Mouse (Mus musculus) midbrain, embryonic 14.5 days (tissue): ENCODE data around the gene Cerk. TPM values are rescaled to one million over a fixed set of nuclear protein-coding genes. Genes with fewer than 3 reads are reported as not detected.

Experiments
- ATAC-seq: fragments of 200-750 bp; cut with Nextera tagmentation; 2 replicates; pipeline ENCODE4 v1.8.0; 2017; ENCODE audit warnings: moderate number of reproducible peaks, moderate library complexity; ENCODE audit not compliant: low FRiP score, low TSS enrichment
- DNase-seq: peaks from one replicate; pipeline ENCODE4 v3.0.0-alpha.2; 2015
- H3K27ac ChIP-seq: fragments of 300-500 bp; sonication (generic); replicated peaks from 2 replicates; pipeline ENCODE4 v1.5.1; 2014; ENCODE audit warnings: mild to moderate bottlenecking, low read depth, low read length, moderate library complexity
- H3K27me3 ChIP-seq: fragments of 300-500 bp; sonication (generic); 2 replicates; pipeline ENCODE4 v1.6.1; 2014; ENCODE audit warnings: low read length, control low read depth, mixed read lengths; ENCODE audit not compliant: control insufficient read depth, insufficient read depth
- H3K36me3 ChIP-seq: fragments of 300-500 bp; sonication (generic); 2 replicates; pipeline ENCODE4 v1.6.1; 2014; ENCODE audit warnings: low read length, control low read depth; ENCODE audit not compliant: control insufficient read depth, insufficient read depth
- H3K4me1 ChIP-seq: fragments of 300-500 bp; sonication (generic); 2 replicates; pipeline ENCODE4 v1.6.1; 2014; ENCODE audit warnings: mild to moderate bottlenecking, antibody characterized with exemption, low read length, control low read depth; ENCODE audit not compliant: control insufficient read depth, insufficient read depth
- H3K4me2 ChIP-seq: fragments of 300-500 bp; sonication (generic); 2 replicates; pipeline ENCODE4 v1.6.1; 2014; ENCODE audit warnings: mild to moderate bottlenecking, low read length, moderate library complexity
- H3K4me3 ChIP-seq: fragments of 300-500 bp; sonication (generic); replicated peaks from 2 replicates; pipeline ENCODE4 v1.5.1; 2014; ENCODE audit warnings: low read depth, low read length
- H3K9ac ChIP-seq: fragments of 300-500 bp; sonication (generic); replicated peaks from 2 replicates; pipeline ENCODE4 v1.6.1; 2014; ENCODE audit warnings: mild to moderate bottlenecking, low read length, moderate library complexity
- H3K9me3 ChIP-seq: fragments of 300-500 bp; sonication (generic); 2 replicates; pipeline ENCODE4 v1.6.1; 2016; ENCODE audit warnings: low read length, control low read depth, mixed read lengths; ENCODE audit not compliant: control insufficient read depth
- WGBS: fragments of 180-500 bp; shearing (Covaris S2); extraction: QIAGEN DNeasy Blood & Tissue Kit; methylation state at CpG from one replicate; pipeline ENCODE4 v1.1.7; 2014; 5-methylcytosine and 5-hydroxymethylcytosine counted together
- polyA plus RNA-seq: library from polyadenylated mRNA; unstranded; fragments of >200 nt; fragmentation: Nextera tagmentation; extraction: Ambion mirVana; gene quantifications from 2 replicates; pipeline ENCODE4 v1.2.1, GENCODE M21; 2014

Gene Cerk
- polyA plus RNA-seq, result 20.3 and 23.5 TPM in 2 replicates

GRCm38 (mm10) chr15:86185689-86186569 is at the start of gene Cerk:
TSS of gene Cerk (minus strand) at chr15:86186141.
- Histone ChIP-seq H3K4me1 (peaks cover 31% of the 10 kb centered on the region), H3K9ac (peak within 1 kb of the TSS; percentile 97), H3K27ac (peak within 1 kb of the TSS; percentile 89), H3K27me3 (no peaks in the 10 kb centered on the region), H3K36me3 (no peaks in the 10 kb centered on the region), H3K4me2 (peak within 1 kb of the TSS; percentile 81), H3K9me3 (no peaks in the 10 kb centered on the region), H3K4me3 (peak within 1 kb of the TSS; percentile 85)
- DNase-seq (peak; percentile 64), ATAC-seq (peak; percentile 67)
- WGBS, result 2% methylated on average over 43 of the region's 43 CpGs

GRCm38 (mm10) chr15:86234517-86235441 is 48.8 kb upstream of the Cerk start:
- Histone ChIP-seq H3K27ac (no peak overlapping the region), H3K9ac (no peak overlapping the region), H3K27me3 (no peaks in the 10 kb centered on the region), H3K4me3 (no peak overlapping the region), H3K4me2 (no peak overlapping the region), H3K4me1 (no peaks in the 10 kb centered on the region; the same call in 1 of the 2 replicates), H3K36me3 (peaks cover 6% of the 10 kb centered on the region), H3K9me3 (no peaks in the 10 kb centered on the region)
- no peak for ATAC-seq
- WGBS, result 89% methylated on average over 22 of the region's 22 CpGs
- DNase-seq, result no peak

GRCm38 (mm10) chr15:86234001-86234400 is 48.1 kb upstream of the Cerk start:
- no peak overlapping the region for H3K4me3 ChIP-seq

GRCm38 (mm10) chr15:86231831-86232512 is 46.0 kb upstream of the Cerk start:
- H3K9me3 ChIP-seq, result no peaks in the 10 kb centered on the region
- no peak overlapping the region for H3K4me2 ChIP-seq
- DNase-seq (no peak), ATAC-seq (no peak)
- H3K36me3 ChIP-seq, result peaks cover 4% of the 10 kb centered on the region; the same call in 1 of the 2 replicates
- H3K27ac ChIP-seq, result no peak overlapping the region
- H3K27me3 ChIP-seq, result no peaks in the 10 kb centered on the region
- no peaks in the 10 kb centered on the region; the same call in 1 of the 2 replicates for H3K4me1 ChIP-seq
- H3K4me3 ChIP-seq, result no peak overlapping the region
- H3K9ac ChIP-seq, result no peak overlapping the region
- WGBS, result 58% methylated on average over 7 of the region's 7 CpGs

More at GRCm38 (mm10) chr15:86234001-86234400, 48.1 kb upstream of the Cerk start:
- H3K9me3 ChIP-seq, result no peaks in the 10 kb centered on the region
- no peak overlapping the region for H3K9ac ChIP-seq
- no peak for ATAC-seq
- WGBS, result 89% methylated on average over 5 of the region's 5 CpGs
- DNase-seq, result no peak
- H3K27ac ChIP-seq, result no peak overlapping the region
- no peak overlapping the region for H3K4me2 ChIP-seq
- peaks cover 4% of the 10 kb centered on the region for H3K36me3 ChIP-seq
- H3K27me3 ChIP-seq, result no peaks in the 10 kb centered on the region
- H3K4me1 ChIP-seq, result no peaks in the 10 kb centered on the region; the same call in 1 of the 2 replicates

DNA sequence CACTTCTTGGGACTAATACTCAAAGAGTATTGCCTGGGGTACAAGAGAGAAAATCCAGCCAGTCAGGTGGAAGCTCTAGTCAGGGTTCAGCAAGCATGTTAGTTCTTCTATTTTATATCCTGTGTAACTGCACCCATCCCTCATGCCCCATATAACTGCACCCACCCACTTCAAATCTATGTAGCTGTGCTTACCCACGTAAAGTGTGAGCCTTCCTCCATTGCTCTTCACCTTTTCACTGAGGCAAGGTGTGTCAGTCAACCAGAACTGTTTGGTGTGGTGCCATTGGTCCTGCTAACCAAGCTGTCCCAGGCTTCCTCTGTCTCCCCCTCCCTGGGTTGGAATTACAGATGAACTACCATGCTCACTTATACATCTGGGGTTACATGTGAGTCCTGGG is 45.2 kb upstream of the Cerk start:
- Histone ChIP-seq H3K9ac (no peak overlapping the region), H3K27ac (no peak overlapping the region), H3K4me3 (no peak overlapping the region), H3K27me3 (no peaks in the 10 kb centered on the region), H3K9me3 (no peaks in the 10 kb centered on the region), H3K4me2 (no peak overlapping the region), H3K36me3 (peaks cover 4% of the 10 kb centered on the region; the same call in 1 of the 2 replicates), H3K4me1 (no peaks in the 10 kb centered on the region; the same call in 1 of the 2 replicates)
- no peak for ATAC-seq
- DNase-seq, result no peak
- WGBS, result 92% methylated on average over 1 of the region's 1 CpGs

GRCm38 (mm10) chr15:86229623-86230022 is 43.7 kb upstream of the Cerk start:
- ATAC-seq, result no peak
- Histone ChIP-seq H3K9me3 (no peaks in the 10 kb centered on the region), H3K4me1 (no peaks in the 10 kb centered on the region; the same call in 1 of the 2 replicates), H3K27me3 (no peaks in the 10 kb centered on the region), H3K4me3 (no peak overlapping the region), H3K27ac (0 out of 2 replicates have a peak overlapping the region, but pooled peaks have one; percentile 41), H3K4me2 (no peak overlapping the region), H3K36me3 (no peaks in the 10 kb centered on the region), H3K9ac (no peak overlapping the region)
- 71% methylated on average over 11 of the region's 11 CpGs for WGBS
- DNase-seq, result no peak

DNA sequence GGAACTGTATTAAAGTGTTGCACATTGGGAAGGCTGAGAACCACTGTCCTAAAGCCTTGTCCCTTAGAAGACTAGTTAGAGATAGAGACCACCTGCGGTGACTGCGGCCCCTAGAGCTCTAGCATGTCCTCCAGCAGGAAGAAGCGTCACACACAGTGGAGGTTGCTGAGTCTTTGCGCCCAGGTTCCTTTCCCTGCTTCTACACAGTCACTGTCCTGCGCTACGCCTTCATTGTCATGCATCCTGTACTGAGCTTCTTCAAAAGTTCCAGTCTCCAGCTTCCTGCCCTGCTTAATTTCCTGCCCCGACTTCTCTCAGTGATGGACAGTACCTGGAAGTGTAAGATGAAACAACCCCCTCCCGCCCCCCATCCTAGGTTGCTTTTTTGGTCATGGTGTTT is 43.1 kb upstream of the Cerk start:
- no peak overlapping the region for H3K4me3 ChIP-seq
- H3K4me2 ChIP-seq, result no peak overlapping the region
- ATAC-seq (no peak), DNase-seq (no peak)
- H3K9me3 ChIP-seq, result no peaks in the 10 kb centered on the region
- no peaks in the 10 kb centered on the region for H3K36me3 ChIP-seq
- WGBS, result 90% methylated on average over 8 of the region's 8 CpGs
- no peak overlapping the region for H3K27ac ChIP-seq
- no peak overlapping the region for H3K9ac ChIP-seq
- H3K27me3 ChIP-seq, result no peaks in the 10 kb centered on the region
- no peaks in the 10 kb centered on the region; the same call in 1 of the 2 replicates for H3K4me1 ChIP-seq

GRCm38 (mm10) chr15:86228186-86228585 is 42.2 kb upstream of the Cerk start:
- ATAC-seq (no peak), DNase-seq (peak; percentile 67)
- Histone ChIP-seq H3K4me2 (no peak overlapping the region), H3K4me3 (no peak overlapping the region), H3K4me1 (no peaks in the 10 kb centered on the region; the same call in 1 of the 2 replicates), H3K9ac (no peak overlapping the region), H3K27me3 (no peaks in the 10 kb centered on the region), H3K27ac (no peak overlapping the region), H3K36me3 (no peaks in the 10 kb centered on the region), H3K9me3 (no peaks in the 10 kb centered on the region)
- WGBS, result 39% methylated on average over 3 of the region's 3 CpGs
